Mouse (Mus musculus) hematopoietic stem cell, adult 5-6 weeks (primary cell): ENCODE measurements around the gene Zbtb46. TPM values are rescaled to one million over a fixed set of nuclear protein-coding genes. Genes with fewer than 3 reads are reported as not detected.

Experiments used
- ATAC-seq, 2 experiments: fragments of 125-278 bp in 1 of 2; replicated peaks in 1 of 2; 2 replicates each; pipeline ENCODE4 v1.8.0; 2016 to 2017; ENCODE audit warnings: inconsistent platforms in 2 of 2, mild to moderate bottlenecking in 2 of 2, moderate number of reproducible peaks in 2 of 2, low read depth in 1 of 2, moderate TSS enrichment in 1 of 2; ENCODE audit not compliant: low FRiP score in 2 of 2, poor library complexity in 2 of 2, severe bottlenecking in 2 of 2, insufficient read depth in 1 of 2, low TSS enrichment in 1 of 2
- total RNA-seq: library from RNA; stranded (forward); fragments of 172-1452, 232-1000 nt; gene quantifications from 2 replicates; pipeline ENCODE4 v1.2.3, GENCODE M21; 2017

Zbtb46 gene
- total RNA-seq, 1 experiment from 2014 or later, result 6.0 TPM

GRCm38 (mm10) chr2:181420903-181421638 lies 38.2 kb downstream of the Zbtb46 start:
- ATAC-seq, result no peak

DNA sequence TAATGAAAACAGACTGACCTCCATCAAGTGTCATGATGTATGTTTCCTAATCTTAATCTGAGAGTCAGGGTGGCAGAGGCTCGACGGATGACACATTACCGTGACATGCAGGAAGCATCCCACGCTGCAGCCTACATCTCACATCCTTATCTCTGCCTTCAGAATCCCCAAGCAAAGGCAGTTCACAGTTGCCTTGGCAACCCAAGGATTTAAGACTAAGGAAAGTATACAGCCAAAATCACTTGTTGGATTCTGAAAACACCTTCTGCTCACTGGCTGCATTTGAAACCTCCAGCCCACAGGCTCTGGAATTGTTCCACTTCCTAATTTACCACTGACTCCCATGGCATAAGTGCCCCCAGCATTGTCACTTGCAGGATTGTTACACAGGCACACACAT lies 38.8 kb downstream of the Zbtb46 start:
- ATAC-seq, result no peak

- ATAC-seq, result no peak
Measured at GRCm38 (mm10) chr2:181419359-181419758, 39.9 kb downstream of the Zbtb46 start.

DNA sequence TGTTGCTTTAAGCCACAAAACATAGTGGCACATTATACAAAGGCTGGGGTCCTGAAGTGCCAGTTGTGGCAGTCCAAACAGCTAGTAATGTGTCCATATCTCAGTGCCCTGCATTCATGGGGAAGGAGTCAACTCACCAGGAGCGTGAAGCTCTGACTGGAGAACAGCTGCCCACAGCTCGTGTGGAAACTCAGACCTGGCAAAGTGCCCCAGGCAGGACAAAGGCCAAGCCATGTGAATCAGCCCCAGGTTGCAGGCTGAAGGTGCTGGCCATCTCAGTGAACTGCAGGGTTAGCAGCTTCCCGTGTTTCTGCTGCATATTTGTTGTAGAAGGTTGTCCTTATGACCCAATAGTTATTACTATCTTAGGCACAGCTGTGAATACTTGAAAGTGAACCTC lies 43.3 kb downstream of the Zbtb46 start:
- no peak for ATAC-seq

- no peak for ATAC-seq
Measured at GRCm38 (mm10) chr2:181413141-181413540, 46.1 kb downstream of the Zbtb46 start.

GRCm38 (mm10) chr2:181410760-181411473 lies 48.3 kb downstream of the Zbtb46 start:
- ATAC-seq, result peak; percentile 83 to 94

DNA sequence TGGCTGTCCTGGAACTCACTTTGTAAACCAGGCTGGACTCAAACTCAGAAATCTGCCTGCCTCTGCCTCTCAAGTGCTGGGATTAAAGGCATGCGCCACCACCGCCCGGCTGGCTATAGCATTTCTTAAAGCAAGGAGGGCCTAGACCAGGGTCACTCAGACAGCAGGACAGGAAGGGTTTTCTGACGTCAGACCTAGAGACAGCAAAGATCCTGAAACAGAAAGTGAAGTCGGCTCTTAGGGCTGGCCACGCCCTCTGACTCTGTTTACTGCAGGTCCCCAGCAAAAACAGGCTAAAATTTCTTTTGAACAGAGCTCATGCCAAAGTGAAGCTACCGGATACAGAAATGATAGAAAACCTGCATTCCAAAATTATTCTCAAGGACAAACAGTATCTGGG lies 49.6 kb downstream of the Zbtb46 start:
- no peak for ATAC-seq

GRCm38 (mm10) chr2:181403722-181404121 lies 55.5 kb downstream of the Zbtb46 start:
- ATAC-seq, result no peak

DNA sequence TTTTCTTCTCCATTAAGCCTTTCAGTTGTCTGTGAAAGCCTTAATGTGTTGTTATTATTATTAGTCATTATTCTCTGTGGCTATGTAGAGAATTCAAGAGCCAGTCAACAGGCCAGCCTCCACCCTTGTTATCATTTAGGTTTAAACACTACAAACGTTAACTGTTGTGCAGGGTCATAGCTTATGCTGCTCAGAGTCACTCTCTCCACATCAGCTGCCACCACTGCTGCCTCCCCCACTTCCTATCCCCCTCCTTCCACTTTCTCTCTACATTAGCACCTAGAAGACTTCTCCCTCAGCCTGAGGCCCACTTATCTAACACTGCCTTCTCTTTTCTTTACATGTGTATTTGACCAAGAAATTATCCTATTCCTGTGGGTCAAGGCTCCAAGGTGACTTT lies 57.7 kb downstream of the Zbtb46 start:
- ATAC-seq, result 0 out of 4 replicates have a peak, but pooled peaks of 1 of the 2 experiments have one; percentile 32

- no peak for ATAC-seq
Measured at GRCm38 (mm10) chr2:181397207-181397761, 61.9 kb downstream of the Zbtb46 start.

- no peak for ATAC-seq
Measured at GRCm38 (mm10) chr2:181394086-181394485, 65.1 kb downstream of the Zbtb46 start.

DNA sequence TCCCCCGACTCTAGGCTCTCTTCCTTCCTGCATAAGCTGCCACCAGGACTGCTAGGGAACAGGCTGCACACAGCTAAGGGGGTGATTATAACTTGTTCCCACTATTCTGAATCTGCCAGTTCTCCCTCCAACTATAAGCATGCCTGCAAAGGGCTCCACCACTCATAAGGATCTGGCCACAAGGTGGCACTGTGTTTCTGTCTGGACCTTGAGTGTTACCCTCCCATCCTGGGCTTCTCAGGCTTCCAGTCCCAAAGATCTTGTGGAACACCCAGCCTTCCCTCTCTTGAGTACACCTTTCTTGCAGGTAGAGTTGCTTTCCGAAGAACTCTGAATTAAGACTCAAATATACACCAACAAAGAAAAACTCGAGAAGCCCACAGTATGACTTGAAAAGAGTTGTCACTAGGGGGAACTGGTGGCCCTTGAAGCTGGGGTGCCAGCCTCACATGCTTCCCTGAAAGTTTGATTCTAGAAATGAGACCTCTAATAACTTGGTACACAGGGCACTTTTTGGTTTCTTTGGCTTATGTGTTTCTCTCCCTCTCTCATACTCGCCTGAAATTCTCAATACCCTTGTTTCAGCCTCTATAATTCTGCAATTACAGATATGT lies 66.5 kb downstream of the Zbtb46 start:
- ATAC-seq, result peak; percentile 66 to 90

DNA sequence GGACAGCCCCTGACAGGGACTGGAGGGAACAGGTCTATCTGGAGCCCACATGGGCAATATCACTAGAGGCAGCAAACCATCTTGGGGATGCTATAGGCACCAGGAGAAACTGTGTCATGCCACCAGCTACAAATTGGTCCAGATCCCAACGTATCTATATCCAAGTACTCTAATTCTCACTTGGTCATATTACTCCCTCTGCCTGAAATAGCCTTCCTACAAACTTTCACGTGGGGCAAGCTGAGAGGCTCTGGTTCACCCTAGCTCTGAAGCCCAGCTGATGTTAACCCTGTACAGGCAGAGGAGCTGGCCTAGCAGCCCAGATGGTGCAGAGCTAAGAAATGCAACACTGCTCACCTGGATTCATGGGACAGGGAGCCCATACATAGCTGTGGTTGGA lies 67.7 kb downstream of the Zbtb46 start:
- no peak for ATAC-seq

DNA sequence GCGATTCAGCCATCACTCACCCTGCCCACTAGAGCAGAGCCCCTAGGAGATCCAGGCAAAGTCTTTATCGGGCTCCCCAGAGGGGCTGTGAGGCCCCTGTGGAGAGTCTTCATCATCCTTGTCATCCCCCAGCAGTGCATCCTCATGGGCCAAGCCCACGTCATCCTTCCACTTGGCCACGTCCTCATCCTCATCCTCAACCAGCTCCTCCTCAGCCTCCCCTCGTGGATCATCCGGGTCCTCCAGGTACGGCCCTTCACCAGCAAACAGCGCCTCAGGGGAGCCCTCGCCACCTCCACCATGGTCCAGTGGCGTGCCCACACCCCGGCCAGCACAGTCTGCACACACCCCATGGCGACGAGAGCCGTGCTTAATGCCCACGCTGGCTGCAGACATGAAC lies 68.2 kb downstream of the Zbtb46 start:
- no peak for ATAC-seq

- no peak for ATAC-seq
Measured at GRCm38 (mm10) chr2:181390136-181390870, 68.9 kb downstream of the Zbtb46 start.

GRCm38 (mm10) chr2:181386663-181387210 lies 72.5 kb downstream of the Zbtb46 start:
- ATAC-seq, result no peak

GRCm38 (mm10) chr2:181385885-181386284 lies 73.3 kb downstream of the Zbtb46 start:
- no peak for ATAC-seq
